Mouse (Mus musculus) testis, adult 2 months (tissue): ENCODE measurements around the gene Metap1. TPM values are rescaled to one million over a fixed set of nuclear protein-coding genes. Genes with fewer than 3 reads are reported as not detected.

Experiments
- H3K27ac ChIP-seq: fragments of 200-500 bp; 2 replicates; pipeline ENCODE4 v1.5.1; 2012; ENCODE audit warnings: low read depth, low read length; ENCODE audit not compliant: control insufficient read depth, insufficient read depth
- H3K27me3 ChIP-seq: fragments of 200-500 bp; 2 replicates; pipeline ENCODE4 v1.6.1; 2012; ENCODE audit warnings: mild to moderate bottlenecking, low read length, moderate library complexity; ENCODE audit not compliant: control insufficient read depth, insufficient read depth
- H3K36me3 ChIP-seq: fragments of 200-500 bp; 2 replicates; pipeline ENCODE4 v1.6.1; 2012; ENCODE audit warnings: mild to moderate bottlenecking, low read length; ENCODE audit not compliant: control insufficient read depth, insufficient read depth
- H3K4me1 ChIP-seq: fragments of 200-500 bp; 2 replicates; pipeline ENCODE4 v1.6.1; 2012; ENCODE audit warnings: low read length; ENCODE audit not compliant: control insufficient read depth, insufficient read depth
- H3K4me3 ChIP-seq: fragments of 200-500 bp; 2 replicates; pipeline ENCODE4 v1.5.1; 2012; ENCODE audit warnings: low read depth, mild to moderate bottlenecking, low read length, moderate library complexity, mixed read lengths; ENCODE audit not compliant: control insufficient read depth
- CTCF ChIP-seq: fragments of 200-500 bp; IDR thresholded peaks from 2 replicates; pipeline ENCODE4 v1.5.1; 2012; ENCODE audit warnings: low read depth, mild to moderate bottlenecking, inconsistent platforms, low read length, moderate library complexity; ENCODE audit not compliant: control insufficient read depth, insufficient read depth, insufficient replicate concordance
- POLR2A ChIP-seq: fragments of 200-500 bp; IDR thresholded peaks from 2 replicates; pipeline ENCODE4 v1.6.1; 2012; ENCODE audit warnings: low read depth, mild to moderate bottlenecking, inconsistent platforms, low read length, moderate library complexity; ENCODE audit not compliant: control insufficient read depth
- polyA plus RNA-seq: library from polyadenylated mRNA; depleted of rRNA; stranded (reverse); fragments of >200 nt; gene quantifications from 2 replicates; pipeline ENCODE4 v1.2.3, GENCODE M21; 2012; rRNA removed

Gene Metap1
- polyA plus RNA-seq, 1 experiment: 25.7 TPM

DNA sequence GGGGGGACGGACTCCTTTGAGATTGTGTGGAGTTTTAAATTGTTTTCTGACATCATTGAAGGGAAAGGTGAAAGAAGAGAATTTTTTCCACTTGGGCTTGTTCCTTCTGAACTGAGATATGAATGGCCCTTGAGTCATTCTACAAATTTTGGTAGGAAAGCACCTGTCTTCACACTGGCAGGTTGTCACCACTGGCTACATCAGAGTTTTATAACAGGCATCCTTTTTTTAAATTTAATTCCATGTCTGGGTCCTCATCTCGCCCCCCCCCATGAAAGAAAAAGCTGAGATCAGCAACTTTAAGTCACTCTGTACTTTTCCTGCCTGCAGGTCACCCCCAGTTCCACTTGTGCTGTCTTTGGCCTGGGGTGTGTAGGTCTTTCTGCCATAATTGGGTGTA is 65.7 kb downstream of the Metap1 start:
- TF ChIP-seq POLR2A (no peak), CTCF (no peak)

DNA sequence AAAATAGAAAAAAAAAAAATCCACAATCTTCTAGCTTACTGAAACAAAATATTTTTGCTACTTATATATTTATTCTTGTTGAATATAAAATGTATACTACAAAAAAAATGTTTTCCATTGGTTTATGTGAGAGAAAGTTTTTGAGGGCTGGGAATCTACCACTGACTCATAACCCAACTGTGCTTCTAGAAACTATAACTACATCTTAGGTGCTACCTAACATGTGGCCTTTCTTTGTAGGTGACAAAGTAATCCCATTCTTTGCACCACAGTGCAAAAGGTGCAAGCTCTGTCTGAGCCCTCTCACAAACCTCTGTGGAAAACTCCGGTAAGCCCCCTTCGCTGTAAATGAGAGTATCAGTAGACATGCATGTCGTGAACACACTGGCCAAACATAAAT is 68.9 kb downstream of the Metap1 start:
- Histone ChIP-seq H3K36me3 (no peaks in the 10 kb centered on the region), H3K27ac (no peak overlapping the region), H3K27me3 (no peaks in the 10 kb centered on the region), H3K4me3 (no peak overlapping the region), H3K4me1 (no peaks in the 10 kb centered on the region; the same call in 1 of the 2 replicates)
- TF ChIP-seq POLR2A: no peak
- no peak for TF ChIP-seq CTCF

More for the DNA sequence above, 65.7 kb downstream of the Metap1 start:
- no peaks in the 10 kb centered on the region for H3K36me3 ChIP-seq
- no peak overlapping the region for H3K27ac ChIP-seq
- no peak overlapping the region for H3K4me3 ChIP-seq
- H3K27me3 ChIP-seq: no peaks in the 10 kb centered on the region
- no peaks in the 10 kb centered on the region; the same call in 1 of the 2 replicates for H3K4me1 ChIP-seq

- H3K4me1 ChIP-seq: no peaks in the 10 kb centered on the region; the same call in 1 of the 2 replicates
- no peaks in the 10 kb centered on the region for H3K27me3 ChIP-seq
- no peak overlapping the region for H3K27ac ChIP-seq
- H3K36me3 ChIP-seq: no peaks in the 10 kb centered on the region
- TF ChIP-seq CTCF: no peak
- no peak for TF ChIP-seq POLR2A
- no peak overlapping the region for H3K4me3 ChIP-seq
Measured at GRCm38 (mm10) chr3:138419369-138419768, 69.9 kb downstream of the Metap1 start.

DNA sequence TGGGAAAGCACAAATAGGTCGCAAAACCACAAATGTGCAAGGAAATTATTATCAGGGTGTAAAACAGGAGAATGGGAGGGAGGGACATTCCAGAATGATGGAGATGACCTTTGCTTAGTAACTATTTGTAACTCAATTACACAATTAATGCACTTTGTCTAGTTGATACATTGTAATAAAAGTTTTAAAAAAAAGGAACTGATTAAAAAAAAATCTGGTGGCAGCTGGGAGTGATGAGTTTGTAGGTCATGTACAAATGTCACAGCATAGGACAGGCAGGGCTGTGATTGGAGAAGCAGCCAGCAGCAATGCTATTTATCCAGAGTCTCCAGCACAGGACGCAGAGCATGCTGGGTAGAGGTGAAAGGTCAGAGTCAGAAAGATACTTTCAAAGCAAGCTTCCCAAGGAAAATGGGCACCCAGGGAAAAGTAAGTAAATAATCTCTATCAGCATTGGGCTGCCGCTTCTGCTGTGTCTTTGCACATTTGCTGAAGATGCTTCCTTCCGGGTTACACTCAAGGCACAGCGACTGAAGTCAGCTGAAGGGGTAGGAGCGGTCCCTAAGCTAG is 74.1 kb downstream of the Metap1 start, which contains the start of gene Adh4:
Adh4 (plus strand) TSS at position 346 of the 570 bp plus-strand sequence.
- H3K4me3 ChIP-seq: peak within 1 kb of the TSS; percentile 13; the same call in 1 of the 2 replicates
- no peak within 1 kb of the TSS for H3K27ac ChIP-seq
- no peak for TF ChIP-seq POLR2A
- TF ChIP-seq CTCF: no peak
- H3K4me1 ChIP-seq: no peaks in the 10 kb centered on the region; the same call in 1 of the 2 replicates
- H3K36me3 ChIP-seq: no peaks in the 10 kb centered on the region
- H3K27me3 ChIP-seq: no peaks in the 10 kb centered on the region

DNA sequence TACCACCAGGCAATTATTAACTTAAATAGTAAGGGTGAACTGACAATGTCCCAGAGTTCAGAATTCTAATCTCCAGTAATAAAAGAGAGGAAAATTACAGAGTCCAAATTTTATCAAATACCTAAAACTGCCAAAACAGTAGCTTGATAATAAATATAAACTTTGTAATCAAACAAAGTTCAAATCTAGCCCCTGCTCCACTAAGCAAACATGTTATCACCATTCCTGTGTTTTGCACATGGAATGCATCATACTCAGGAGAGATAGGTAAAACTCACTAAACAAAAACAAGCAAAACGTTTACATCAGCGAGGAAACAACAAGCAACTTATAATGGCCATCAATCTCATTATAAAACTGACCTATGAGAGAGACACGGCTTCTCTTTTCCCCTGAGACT is 79.1 kb downstream of the Metap1 start:
- no peaks in the 10 kb centered on the region for H3K27me3 ChIP-seq

DNA sequence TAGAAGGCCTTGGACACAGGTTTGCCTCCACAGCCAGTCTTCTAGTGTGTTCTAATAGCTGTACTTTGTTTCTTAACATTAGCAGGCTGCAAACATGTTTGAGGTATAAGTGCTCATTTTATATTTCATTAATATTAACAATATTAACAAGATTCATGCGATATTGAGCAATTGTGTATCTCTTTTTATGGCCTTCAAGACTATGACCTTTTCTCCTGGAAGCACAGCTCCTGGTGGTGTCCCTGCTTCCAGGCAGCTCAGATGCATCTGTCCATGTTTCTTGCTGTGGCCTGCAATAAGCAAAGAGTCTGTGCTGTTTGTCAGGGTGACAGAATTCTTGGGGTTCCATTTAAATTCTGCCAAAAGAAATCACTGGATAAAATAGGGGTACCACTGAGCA is 79.7 kb downstream of the Metap1 start:
- Histone ChIP-seq H3K27me3 (no peaks in the 10 kb centered on the region), H3K27ac (no peak overlapping the region), H3K36me3 (no peaks in the 10 kb centered on the region), H3K4me3 (no peak overlapping the region), H3K4me1 (no peaks in the 10 kb centered on the region)
- TF ChIP-seq POLR2A: no peak
- TF ChIP-seq CTCF: no peak

More for the DNA sequence above, 79.1 kb downstream of the Metap1 start:
- TF ChIP-seq POLR2A: no peak
- no peak for TF ChIP-seq CTCF
- Histone ChIP-seq H3K4me1 (no peaks in the 10 kb centered on the region), H3K27ac (no peak overlapping the region), H3K4me3 (no peak overlapping the region), H3K36me3 (no peaks in the 10 kb centered on the region)

Other genes with a start within 250 kb of the Metap1 start
- gene Adh1, start 228.5 kb downstream of the Metap1 start, polyA plus RNA-seq: 6.5 and 13.5 TPM in 2 replicates
- gene Adh6a, start 176.2 kb downstream of the Metap1 start, polyA plus RNA-seq: not detected in 2 replicates
- gene Adh6b, start 147.7 kb downstream of the Metap1 start, polyA plus RNA-seq: 0.05 and 0.17 TPM in 2 replicates
- gene Adh4, start 74.0 kb downstream of the Metap1 start, polyA plus RNA-seq: 8.4 and 9.8 TPM in 2 replicates
- gene Adh5, start 46.4 kb downstream of the Metap1 start, polyA plus RNA-seq: 19.2 and 19.3 TPM in 2 replicates
- gene Eif4e, start 36.7 kb upstream of the Metap1 start, polyA plus RNA-seq: 181 and 193 TPM in 2 replicates